ENCODE assay signal across 21 mouse cellular contexts in the genomic region with DNA sequence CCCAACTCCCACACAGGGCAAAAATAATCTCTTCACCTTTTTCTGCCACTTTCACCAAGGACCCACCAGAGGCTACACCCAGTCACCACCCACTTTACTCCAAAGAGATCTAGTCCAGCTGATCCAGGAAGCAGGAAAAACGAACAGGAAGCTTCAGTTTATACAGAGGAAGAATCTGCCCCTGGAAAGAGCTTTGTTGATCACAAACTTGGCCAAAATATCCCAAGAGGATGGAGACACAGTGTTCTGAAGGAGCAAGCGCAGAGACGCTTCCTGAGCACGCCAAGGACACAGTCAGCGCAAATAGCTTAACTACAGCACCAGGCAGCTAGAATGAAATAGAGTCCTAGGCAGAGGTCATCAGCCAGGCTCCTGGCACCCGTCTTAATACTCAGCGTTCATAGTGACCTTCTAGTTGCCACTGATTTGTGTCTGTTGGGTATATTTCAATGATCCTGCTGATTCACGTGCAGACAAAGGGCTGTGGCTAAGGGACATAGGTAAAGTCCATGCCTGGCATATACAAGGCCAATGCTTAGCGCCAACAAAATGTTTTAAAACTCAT.
A peak's percentile ranks its signal among the peaks of the same experiment; 100 is the strongest.
DNase-seq lines count a peak whose midpoint lies in the region; ATAC-seq and TF ChIP-seq lines count a peak whose summit lies in the region.
"Had no signal": no experiment of that assay in that cellular context is flagged by ENCODE, and none has a peak within 500 bp of the region (broad histone marks: within the 10 kb centered on the region; RNA-seq: fewer than 3 reads in every experiment).

No protein-coding gene starts in this region.

- no peaks in the 10 kb centered on the region for H3K27me3 ChIP-seq in lung, postnatal 0 days (replicated peaks; ENCODE audit: insufficient read depth, low read length)
- H3K27me3 ChIP-seq: forebrain, embryonic 12.5 days; heart, embryonic 15.5 days; intestine, embryonic 15.5 days; neural tube, embryonic 15.5 days had no signal

- intact Hi-C loops in gastrocnemius, postnatal 14 days (cut with DNase I; ENCODE audit: low total_unique reads), result no loop called here
- intact Hi-C loops in heart, postnatal 10 days (cut with DNase I), result no loop called here
- intact Hi-C loops in left cerebral cortex, postnatal 14 days (cut with DNase I), result no loop called here

- H3K9ac ChIP-seq in lung, postnatal 0 days (replicated peaks; ENCODE audit: low read depth), result no peak overlapping the region
- H3K9ac ChIP-seq: forebrain, embryonic 12.5 days; heart, embryonic 15.5 days; hindbrain, embryonic 14.5 days; intestine, embryonic 15.5 days; neural tube, embryonic 15.5 days had no signal

- no peaks in the 10 kb centered on the region for H3K4me1 ChIP-seq in lung, postnatal 0 days (ENCODE audit: insufficient read depth, low read depth, low read length)
- H3K4me1 ChIP-seq: forebrain, embryonic 12.5 days; heart, embryonic 15.5 days; intestine, embryonic 15.5 days; neural tube, embryonic 15.5 days had no signal

- TF ChIP-seq CTCF in lung, postnatal 0 days (IDR thresholded peaks at IDR 0.05), result no peak

- DNase-seq in gastrocnemius, adult 18-20 months (ENCODE audit: low spot score), result peak; percentile 2
- no peak for DNase-seq in gastrocnemius, postnatal 14 days
- peak; percentile 76 to 88 for DNase-seq in adrenal gland, adult (ENCODE audit: inconsistent age in 2 of 2, low spot score in 1 of 2)
- DNase-seq in heart, postnatal 10 days, result peak; percentile 0 to 2
- DNase-seq in lung, postnatal 0 days (ENCODE audit: low spot score), result peak; percentile 76
- no peak for DNase-seq in frontal cortex, adult 2 months (ENCODE audit: extremely low spot score in 1 of 2, low spot score in 1 of 2)
- no peak for DNase-seq in left cerebral cortex, postnatal 14 days (ENCODE audit: low spot score in 2 of 2)
- no peak for DNase-seq in embryo, embryonic 11 days
- DNase-seq: cerebellum, postnatal 14 days; retina, postnatal 1 day; right cerebral cortex, postnatal 4 days had no signal

- peak overlapping the region; percentile 52; the same call in 1 of the 2 replicates for H3K27ac ChIP-seq in lung, postnatal 0 days (ENCODE audit: low read length)
- H3K27ac ChIP-seq: forebrain, embryonic 12.5 days; heart, embryonic 15.5 days; hindbrain, embryonic 14.5 days; intestine, embryonic 15.5 days; macrophage; neural tube, embryonic 15.5 days had no signal

- ATAC-seq in lung, postnatal 0 days, result peak; percentile 92
- ATAC-seq: CD4-positive, CD25-positive, alpha-beta regulatory T cell, adult 4 months; intestine, embryonic 15.5 days had no signal

- TF ChIP-seq EP300 in lung, postnatal 0 days (IDR thresholded peaks at IDR 0.05), result peak; percentile 99

- H3K4me3 ChIP-seq in lung, postnatal 0 days (ENCODE audit: low read depth, low read length), result no peak overlapping the region
- H3K4me3 ChIP-seq: forebrain, embryonic 12.5 days; heart, embryonic 15.5 days; intestine, embryonic 15.5 days; myocyte; neural tube, embryonic 15.5 days had no signal

- no peaks in the 10 kb centered on the region for H3K36me3 ChIP-seq in lung, postnatal 0 days (ENCODE audit: insufficient read depth, low read length)
- H3K36me3 ChIP-seq: forebrain, embryonic 12.5 days; G1E; heart, embryonic 15.5 days; intestine, embryonic 15.5 days; neural tube, embryonic 15.5 days had no signal

- no peak overlapping the region for H3K4me2 ChIP-seq in lung, postnatal 0 days (replicated peaks; ENCODE audit: low read depth, low read length)
- H3K4me2 ChIP-seq: forebrain, embryonic 12.5 days; heart, embryonic 15.5 days; hindbrain, embryonic 14.5 days; intestine, embryonic 15.5 days; midbrain, embryonic 11.5 days; neural tube, embryonic 15.5 days had no signal

- 63% methylated on average over 9 of the region's 9 CpGs for WGBS in lung, postnatal 0 days

- H3K9me3 ChIP-seq in lung, postnatal 0 days (ENCODE audit: low read length), result no peaks in the 10 kb centered on the region
- H3K9me3 ChIP-seq: heart, embryonic 15.5 days; intestine, embryonic 15.5 days; neural tube, embryonic 15.5 days had no signal

Comparison
In these comparisons a context has a peak if more than half of its experiments do, and no peak if none do; other contexts are left out.
1. DNase-seq: peak in gastrocnemius, adult 18-20 months (single experiment), adrenal gland, adult (2 of 2), heart, postnatal 10 days (2 of 2) and lung, postnatal 0 days (single experiment); none in gastrocnemius, postnatal 14 days (single experiment), frontal cortex, adult 2 months (0 of 2), left cerebral cortex, postnatal 14 days (0 of 2) and embryo, embryonic 11 days (single experiment).